Mouse (Mus musculus): ENCODE data around the gene 1700066M21Rik.

1700066M21Rik gene

DNA sequence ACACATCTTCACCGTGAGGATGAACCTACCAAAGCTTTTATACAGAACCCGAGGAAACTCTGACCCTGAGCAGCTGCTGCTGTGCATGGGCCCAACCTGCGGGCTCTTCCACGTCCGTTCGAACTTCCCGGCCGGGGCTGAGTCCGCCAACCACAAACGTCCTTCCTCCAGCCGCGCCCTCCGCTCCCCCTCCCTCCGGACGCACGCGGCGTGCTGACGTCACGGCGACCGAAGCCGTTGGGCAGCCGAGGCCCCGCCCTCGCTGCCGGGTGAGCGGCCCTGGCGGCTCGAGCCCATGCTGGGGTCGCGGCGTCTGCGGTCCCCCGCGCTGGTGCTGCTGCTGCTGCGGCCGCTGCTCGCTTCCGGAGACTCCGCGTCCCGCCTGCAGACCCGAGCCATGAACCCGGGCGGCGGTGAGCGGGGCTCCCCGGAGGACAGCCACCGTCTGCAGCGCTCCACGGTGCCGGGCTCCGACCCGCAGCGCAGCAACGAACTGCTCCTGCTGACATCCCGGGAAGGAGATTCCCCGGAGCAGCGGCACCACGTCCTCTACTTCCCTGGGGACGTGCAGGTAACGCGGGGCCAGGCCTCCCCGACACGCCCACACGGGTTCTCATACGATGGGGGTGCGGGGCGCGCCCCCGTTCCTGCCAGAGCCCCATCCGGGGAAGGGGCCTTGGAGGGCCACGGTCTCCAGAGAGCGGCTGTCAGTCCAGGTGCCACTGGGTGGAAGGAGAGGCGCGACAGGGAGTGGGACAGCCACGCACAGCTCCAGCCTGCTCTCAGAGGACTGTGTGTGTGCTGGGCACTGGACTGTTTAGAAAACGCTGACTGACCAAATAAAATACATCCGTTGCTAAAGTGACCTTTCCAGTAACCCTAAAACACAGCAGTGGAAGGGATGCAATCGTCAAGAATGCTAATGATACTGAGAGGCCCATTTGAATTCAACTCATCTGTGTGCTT lies at the start of gene 1700066M21Rik:
Gene 1700066M21Rik, plus strand, starts transcription at position 245 of the 966 bp plus-strand sequence.
- DNase-seq (ENCODE audit: low spot score in 2 of 2): peak; percentile 95 to 97

DNA sequence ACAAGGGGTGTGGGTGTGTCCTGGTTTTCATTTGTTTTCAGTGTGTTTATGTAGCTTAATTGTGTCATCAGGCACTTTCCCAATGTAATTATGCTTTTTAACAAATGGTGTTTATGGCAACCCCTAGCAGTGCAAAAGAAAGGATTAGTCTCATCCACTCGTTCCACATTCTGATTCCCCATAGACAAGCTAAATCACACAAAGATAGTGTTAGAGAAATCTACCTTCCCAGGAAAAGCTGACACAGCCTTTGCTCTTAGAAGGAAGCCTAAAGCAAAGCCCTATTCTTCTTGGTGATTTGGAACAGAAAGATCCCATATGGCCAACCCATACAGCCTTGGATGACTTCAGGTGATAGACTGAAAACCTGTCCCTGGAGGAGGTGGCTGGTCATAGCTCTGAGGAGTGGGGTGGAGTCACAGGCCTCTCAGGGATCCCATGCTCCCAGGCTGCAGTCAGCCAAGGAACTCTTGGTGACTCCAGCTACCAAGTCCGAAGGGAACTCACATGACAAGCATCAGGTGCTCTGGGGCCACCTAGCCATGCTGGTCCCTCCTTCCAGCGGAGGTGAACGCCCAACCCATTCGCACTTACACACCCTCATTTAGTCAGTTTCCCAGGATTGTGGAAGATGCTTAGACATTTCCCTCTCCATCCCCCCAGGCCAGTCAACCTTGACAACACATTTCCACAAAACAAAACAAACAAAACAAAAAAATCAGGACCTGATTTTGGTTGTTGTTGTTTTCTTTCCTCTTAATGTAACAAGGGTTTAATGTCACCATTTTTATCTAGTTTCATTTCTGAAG lies 47.9 kb upstream of the 1700066M21Rik start:
- no peak for DNase-seq (ENCODE audit: low spot score in 2 of 2)

DNA sequence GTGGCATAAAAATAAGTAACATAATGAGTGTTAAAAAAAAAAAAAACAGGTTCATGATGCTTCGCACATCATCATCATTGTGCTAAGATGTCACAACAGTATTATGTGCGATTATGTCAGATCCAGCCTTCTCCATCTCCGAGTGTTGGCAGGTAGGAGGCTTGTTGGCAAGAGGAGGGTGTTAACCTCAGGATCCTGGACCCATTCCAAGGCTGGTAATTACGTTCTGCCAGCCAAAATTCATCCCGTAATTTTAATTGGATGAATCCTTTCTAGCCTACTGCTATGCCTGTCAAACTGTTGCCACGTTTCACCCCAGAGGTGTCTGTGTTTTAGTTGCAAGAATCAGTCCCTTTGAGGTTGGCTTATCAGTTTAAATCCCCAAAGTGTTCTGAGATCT lies 47.2 kb upstream of the 1700066M21Rik start:
- no peak for DNase-seq (ENCODE audit: low spot score in 2 of 2)

DNA sequence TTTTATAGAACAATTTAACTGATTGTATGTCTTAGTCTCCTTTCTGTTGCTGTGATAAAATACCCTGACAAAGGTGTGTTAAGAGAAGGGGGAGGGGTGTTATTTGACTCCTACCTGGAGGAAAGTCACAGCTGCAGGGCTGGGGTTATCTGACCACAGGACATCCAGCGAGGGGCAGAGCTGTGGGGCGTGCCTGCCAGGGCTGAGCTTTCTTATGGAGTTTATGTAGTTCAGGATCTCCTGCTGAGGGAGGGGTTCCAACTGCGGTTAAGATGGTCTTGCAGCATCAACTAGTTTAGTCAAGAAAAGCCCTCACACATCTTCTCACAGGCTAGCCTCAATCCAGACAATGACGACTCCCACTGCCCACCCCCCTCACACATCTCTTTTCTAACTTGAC lies 45.4 kb upstream of the 1700066M21Rik start:
- no peak for DNase-seq (ENCODE audit: low spot score in 2 of 2)

DNA sequence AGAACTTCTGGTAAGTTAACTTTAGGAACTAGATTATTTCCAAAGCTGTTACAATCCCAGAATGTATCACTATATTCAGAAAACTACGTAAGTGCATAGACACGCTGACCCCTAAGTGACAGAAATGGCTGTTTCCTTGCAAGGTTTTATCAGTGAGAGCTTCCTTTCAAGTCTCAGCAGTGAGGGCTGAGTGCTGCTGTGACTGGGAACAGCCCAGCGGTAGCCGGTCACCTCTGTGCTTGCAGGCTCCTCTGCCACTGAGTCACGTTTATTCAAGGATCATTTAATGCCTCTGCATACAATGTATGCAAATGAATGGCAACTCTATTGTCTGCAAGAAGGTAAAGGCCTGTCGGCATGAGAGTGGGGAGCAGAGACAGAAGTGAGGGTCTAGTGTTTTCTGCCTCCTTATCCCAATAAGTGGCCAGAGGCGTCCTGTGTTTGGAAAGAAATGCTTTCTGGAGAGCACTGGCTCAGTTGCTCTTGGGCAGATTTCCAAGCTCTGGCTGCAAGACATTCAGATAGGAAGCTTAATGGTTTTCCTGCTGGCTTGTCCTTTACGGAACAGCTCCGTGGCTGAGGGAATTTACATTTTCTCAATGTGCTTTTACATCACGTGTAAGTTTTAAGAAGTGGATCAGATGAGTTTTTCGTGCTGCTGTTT lies 43.7 kb upstream of the 1700066M21Rik start:
- peak in 1 of 2 experiments; percentile 6 for DNase-seq (ENCODE audit: low spot score in 2 of 2)

DNA sequence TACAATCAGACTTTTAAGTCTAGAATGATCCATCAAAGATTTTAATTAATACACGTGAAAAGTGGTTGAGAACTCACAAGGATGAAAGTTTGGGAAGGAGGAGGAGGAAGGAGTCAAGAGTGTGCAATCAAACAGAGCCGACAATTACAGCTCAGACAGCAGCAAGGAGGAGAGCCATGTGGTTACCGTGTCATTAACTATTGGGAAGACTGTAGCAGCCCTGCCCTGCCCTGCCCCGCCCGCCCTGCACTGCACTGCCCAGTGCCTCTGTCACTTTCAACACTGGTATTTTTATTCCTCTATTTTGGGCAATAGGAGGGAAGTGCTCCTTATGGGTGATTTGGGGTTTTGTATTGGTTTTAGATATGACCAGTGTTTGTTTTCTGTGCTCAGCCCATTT lies 42.2 kb upstream of the 1700066M21Rik start:
- DNase-seq (ENCODE audit: low spot score in 2 of 2): no peak

DNA sequence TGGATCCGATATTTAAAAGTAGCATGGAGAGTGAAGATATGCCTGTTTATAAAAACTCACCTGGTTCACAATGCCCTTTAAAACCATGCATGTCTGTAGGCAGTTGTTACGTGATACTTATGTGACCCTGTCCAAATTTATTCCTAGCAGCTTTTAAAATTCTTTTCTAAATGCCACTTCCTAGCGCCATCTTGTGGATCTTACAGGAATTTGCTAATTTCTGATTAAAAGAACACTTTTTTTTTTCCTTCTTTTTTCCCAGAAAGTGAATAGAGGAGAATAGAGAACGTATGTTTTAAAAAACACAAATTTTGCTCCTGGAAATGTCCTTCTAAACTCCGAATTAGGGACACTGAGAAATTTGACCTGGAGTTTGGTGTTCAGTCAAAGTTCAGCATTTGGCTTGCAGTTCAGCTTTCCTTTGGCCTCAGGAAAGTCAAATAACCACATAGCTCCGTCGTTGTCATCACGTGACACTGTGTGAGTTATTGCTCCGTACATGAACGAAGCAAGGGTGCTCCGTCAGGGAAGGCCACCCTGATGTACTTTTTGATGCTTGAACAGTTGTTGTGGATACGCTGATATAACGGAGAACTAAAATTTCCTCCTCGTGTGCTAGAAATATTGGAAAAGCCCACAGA lies 38.1 kb upstream of the 1700066M21Rik start:
- DNase-seq (ENCODE audit: low spot score in 2 of 2): no peak

DNA sequence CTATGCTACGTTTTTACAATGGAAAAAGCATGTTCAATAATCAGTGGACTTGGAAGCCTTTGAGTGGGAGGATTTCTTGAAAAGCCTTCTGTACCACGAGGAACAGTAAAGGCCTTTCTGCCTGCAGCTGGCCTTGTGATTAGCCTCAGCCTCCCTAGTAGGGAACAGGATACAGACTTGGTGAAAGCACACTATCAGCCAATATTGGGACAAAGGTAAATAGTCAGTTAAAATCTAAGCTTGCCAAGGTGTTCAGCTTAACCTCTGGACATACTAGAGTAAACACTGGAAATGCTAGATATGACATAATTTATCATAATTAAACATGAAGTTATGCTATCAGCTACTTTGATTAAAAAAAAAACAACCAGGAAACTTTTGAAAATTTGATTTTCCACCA lies 36.2 kb upstream of the 1700066M21Rik start:
- DNase-seq (ENCODE audit: low spot score in 2 of 2): no peak

DNA sequence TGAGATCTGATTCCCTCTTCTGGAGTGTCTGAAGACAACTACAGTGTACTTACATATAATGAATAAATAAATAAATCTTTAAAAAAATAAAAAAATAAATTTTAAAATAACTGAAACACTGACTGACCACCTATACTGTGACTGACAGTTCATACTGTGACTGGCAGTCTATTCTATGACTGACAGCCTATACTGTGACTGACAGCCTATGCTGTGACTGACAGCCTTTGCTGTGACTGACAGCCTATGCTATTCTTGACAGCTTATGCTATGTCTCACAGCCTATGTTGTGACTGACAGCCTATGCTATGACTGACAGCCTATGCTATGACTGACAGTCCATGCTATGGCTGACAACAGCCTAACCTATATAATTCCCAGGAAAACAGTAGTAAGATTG lies 29.9 kb upstream of the 1700066M21Rik start:
- no peak for DNase-seq (ENCODE audit: low spot score in 2 of 2)

DNA sequence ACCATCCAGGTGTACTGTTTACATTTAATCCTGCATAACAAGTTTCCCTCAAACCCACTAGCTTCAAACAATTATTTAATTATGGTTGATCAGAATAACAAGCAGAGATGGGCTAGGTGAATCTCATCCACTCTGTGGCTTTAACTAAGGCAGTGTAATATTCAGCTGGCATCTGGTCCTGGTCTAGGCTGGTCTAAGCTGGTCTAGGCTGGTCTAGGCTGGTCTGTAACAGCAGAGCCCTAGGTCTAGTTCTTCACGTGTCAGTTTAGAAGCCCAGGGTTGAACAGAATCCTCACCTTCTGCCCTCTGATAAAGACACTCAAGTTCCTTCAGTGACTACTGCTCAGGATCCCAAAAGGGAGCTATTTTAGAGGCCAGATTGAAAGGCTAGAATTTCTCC lies 25.5 kb upstream of the 1700066M21Rik start:
- DNase-seq (ENCODE audit: low spot score in 2 of 2): no peak

DNA sequence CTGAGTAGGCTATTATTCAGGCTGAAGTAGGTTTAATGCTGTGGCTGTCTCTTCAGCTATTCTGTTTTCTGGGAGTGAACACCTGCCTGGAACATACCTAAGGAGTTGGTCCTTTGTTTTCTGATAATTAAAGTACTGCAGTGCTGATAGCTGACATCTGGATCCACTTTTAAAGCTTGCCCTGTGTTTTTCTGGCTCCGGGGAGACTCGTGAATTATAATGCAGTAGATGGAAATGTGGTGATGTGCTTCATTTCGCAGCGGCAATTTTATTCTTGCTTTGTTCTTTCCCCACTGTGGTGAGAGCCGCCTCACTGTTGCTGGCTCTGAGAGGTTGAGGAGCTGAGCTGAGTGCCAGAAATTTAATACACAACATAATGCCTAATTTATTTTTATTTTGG lies 18.9 kb upstream of the 1700066M21Rik start:
- no peak for DNase-seq (ENCODE audit: low spot score in 2 of 2)

DNA sequence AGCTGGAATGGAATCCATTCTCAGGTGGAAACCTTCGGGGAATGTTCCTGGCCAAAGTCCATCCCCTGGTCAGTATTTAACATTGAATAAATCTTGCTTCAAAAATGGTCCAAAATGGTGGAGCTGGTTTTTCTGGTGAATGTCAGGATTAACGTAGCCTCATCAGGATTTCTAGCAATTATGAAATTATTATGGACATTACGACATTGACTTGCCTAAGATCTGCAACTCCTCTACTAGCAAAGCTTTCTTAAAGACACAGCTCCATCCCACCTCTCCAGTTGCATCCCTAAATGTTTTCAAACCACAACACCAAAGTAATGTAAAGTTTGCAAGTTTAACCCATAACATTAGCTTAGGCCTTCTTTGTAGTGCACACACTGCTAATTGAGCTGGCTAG lies 10.0 kb upstream of the 1700066M21Rik start:
- DNase-seq (ENCODE audit: low spot score in 2 of 2): no peak

DNA sequence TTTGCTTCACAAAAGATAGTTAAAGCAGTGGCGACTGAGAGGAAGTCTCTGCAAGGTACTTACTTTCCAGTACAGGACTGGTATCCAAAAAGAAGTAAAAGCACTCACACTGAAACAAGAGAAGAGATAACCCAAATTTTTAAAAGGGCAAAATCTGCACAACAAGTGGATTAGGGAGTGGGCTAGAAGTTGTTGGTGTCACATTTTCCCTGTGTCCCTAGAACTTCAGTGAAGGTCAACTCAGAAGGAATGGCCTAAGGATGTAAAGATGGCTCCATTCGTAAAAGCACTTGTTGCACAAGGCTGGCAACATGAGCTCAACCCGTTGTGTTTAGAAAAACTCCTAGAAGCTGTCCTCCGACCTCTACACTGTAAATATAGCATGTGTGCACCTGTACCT lies 8.3 kb upstream of the 1700066M21Rik start:
- no peak for DNase-seq (ENCODE audit: low spot score in 2 of 2)

DNA sequence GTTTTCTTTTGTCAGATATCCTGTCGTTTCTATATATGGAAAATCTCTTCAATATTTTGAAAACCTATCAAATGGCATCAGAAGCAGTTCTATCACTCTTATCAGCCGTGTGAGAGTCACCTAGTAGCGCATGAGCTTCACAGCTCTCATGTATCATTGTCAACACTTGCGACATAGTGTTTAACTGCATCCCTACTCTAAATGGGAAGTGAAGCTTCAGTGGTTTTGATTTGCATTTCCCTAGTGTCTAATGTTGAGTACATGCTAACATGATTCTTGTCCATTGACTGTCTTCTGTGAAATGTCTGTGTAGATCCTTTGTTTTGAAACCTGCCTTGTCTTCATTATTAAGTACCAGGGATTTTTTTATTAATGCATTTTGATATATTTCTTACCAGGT lies 7.0 kb upstream of the 1700066M21Rik start:
- no peak for DNase-seq (ENCODE audit: low spot score in 2 of 2)

DNA sequence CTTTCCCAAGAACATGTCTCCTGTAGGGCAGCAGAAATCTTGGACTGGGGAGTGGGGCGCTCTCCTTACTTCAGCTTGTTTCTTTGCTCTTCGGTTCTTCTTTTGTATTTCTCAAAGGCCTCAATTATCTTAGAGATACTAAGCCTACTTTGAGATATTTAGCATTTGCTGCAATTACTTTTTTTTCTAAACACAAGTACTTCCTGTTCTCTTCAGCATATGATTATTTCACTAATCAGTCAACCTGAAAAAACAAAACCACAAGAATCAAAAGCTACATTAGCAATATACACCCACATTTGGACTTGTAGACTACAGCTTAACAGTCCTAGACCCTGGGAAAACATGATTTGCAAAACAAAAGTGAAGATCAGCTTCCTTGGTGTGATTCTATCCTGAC lies 2.1 kb upstream of the 1700066M21Rik start:
- no peak for DNase-seq (ENCODE audit: low spot score in 2 of 2)

DNA sequence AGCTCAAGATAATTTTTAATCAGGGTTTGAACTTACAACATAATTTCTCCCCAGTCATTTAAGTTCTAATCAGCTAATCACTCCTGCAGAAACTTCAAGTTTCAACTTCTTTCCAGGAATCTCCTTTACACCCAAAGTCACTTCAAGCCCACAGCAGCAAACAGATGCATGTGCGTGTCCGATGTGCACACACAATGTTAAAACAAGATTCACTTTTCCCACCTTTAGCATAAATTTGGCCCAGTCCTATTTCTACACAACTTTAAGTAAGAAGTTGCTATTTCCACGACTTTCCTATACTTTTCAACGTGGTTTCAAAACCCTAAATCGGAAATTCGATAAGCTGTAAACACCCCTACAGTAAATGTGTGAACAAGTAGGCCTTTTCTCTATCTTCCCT lies 614 bp upstream of the 1700066M21Rik start:
- no peak for DNase-seq (ENCODE audit: low spot score in 2 of 2)

DNA sequence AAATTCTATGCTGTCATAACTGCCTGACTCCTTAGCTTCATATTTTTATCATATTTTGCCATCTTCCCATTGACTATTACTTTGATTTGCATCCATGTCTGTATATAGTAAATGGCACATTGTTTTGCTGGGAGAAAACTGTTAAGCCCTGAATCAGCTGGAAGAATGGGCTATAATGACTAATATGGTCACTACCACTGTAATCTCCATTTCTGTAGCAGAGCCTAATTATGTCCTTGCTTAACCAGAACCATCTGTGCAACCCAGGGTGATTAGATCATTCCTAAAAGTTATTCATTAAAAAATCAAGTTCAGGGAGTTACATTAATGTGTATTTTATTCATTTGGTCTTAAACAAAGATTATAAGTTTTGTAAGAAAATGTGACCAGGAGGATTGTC lies 9.1 kb downstream of the 1700066M21Rik start:
- no peak for DNase-seq (ENCODE audit: low spot score in 2 of 2)

DNA sequence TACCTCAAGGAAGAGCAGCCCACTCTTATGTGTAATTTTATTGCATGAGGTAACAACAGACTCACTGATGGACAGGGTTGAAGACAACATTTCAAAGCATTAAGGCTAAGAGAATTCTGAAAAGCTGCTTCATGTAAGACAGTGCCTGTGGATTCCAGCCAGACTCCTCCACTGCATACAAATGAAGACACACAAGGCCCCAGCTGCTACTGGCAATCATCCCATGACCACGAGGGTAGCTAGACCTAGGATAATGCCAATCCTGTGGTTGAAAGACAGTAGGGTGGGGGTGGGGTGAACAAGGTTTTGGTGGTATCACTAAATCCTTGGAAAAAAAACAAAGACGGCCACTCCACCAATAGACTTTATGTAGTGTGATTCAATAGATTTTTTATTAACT lies 10.5 kb downstream of the 1700066M21Rik start:
- DNase-seq (ENCODE audit: low spot score in 2 of 2): no peak

DNA sequence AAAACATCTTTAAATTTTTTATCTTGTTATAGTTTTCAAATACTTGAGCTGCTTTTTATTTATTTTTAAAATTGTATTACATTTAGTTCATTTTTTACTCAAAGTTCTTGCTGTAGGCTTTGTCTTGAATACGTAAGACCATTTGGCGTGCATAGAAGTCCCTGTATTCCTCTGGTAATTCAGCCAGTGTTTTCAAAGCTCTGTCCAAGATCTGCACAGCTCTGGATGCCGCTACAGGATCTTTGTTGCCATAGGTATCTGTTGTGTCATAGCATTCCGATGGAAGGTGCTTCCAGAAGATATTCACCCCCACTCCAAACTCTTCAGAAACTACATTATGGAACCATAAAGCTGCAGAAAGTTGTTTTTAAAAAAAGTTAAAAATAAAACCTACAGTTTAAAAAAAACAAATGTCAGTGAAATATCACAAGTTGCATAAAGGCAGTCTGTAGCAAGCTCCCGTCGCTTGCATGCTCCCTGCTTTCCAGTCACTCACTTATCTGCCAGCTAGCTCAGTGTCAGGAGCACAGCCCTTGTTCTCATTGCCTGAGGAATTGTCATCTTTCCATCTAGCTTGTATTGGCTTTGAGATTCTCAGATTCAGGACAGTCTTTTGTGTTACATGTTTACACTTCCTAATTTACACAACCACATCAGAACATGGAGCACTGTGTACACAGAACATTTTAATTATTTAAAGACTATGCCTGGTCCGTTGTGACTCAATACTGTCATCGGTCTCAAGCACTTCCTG lies 11.2 kb downstream of the 1700066M21Rik start:
- DNase-seq (ENCODE audit: low spot score in 2 of 2): no peak

DNA sequence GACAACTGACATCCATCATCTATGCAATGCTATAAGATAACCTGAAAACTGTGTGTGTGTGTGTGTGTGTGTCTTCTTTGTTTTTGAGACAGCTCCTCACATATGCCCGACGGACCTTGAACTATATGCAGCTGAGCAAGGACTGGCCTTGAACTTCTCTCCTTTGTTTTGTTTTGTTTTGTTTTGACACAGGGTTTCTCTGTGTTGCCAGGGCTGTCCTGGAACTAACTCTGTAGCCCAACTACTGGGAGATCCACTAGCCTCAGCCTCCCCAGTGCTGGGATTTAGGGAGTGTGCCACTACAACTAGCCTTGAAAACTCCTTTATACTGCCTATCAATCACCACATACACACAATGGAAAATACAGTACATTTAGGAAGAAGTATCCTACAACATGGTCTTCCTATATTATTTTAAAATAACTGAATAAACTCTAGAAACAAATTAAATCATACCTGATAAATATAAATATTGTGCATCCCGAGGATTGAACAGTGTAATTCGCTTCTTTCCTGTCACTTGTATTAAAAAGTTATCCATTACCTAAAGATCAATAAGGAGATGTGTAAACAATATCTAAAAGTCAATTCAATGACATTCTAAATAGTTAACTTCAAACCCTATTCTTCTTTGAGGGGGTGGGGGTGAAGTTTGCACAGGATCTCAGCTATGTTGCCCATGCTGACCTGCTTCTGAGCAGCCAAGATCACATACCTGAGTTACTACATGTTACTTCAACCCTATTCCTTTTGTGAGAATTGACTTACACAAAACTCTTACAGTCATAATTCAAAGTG lies 13.8 kb downstream of the 1700066M21Rik start:
- no peak for DNase-seq (ENCODE audit: low spot score in 2 of 2)

Measured in urinary bladder, postnatal 36 days (tissue).